16 mouse cellular contexts compared by ENCODE assay signal in genomic region chr8:70764676-70765075, GRCm38 (mm10). TPM values are rescaled to one million over a fixed set of nuclear protein-coding genes. Genes with fewer than 3 reads are reported as not detected.
A peak's percentile ranks its signal among the peaks of the same experiment; 100 is the strongest.
DNase-seq lines count a peak whose midpoint lies in the region; ATAC-seq lines count a peak whose summit lies in the region.
"Had no signal": no experiment of that assay in that cellular context is flagged by ENCODE, and none has a peak within 500 bp of the region (broad histone marks: within the 10 kb centered on the region; RNA-seq: fewer than 3 reads in every experiment).

No protein-coding gene starts in this region.

- H3K4me2 ChIP-seq in intestine, embryonic 15.5 days (replicated peaks), result peak overlapping the region; percentile 94
- 0 out of 2 replicates have a peak overlapping the region, but pooled peaks have one; percentile 90 for H3K4me2 ChIP-seq in stomach, embryonic 14.5 days (replicated peaks; ENCODE audit: low read depth, low read length)
- no peak overlapping the region for H3K4me2 ChIP-seq in hindbrain, embryonic 11.5 days (replicated peaks; ENCODE audit: low read depth, low read length)

- H3K4me1 ChIP-seq in intestine, embryonic 15.5 days (replicated peaks), result peaks cover 50% of the 10 kb centered on the region
- H3K4me1 ChIP-seq in stomach, embryonic 14.5 days (ENCODE audit: control insufficient read depth, insufficient read depth, low read length), result peaks cover 16% of the 10 kb centered on the region; the same call in 1 of the 2 replicates
- peaks cover 10% of the 10 kb centered on the region for H3K4me1 ChIP-seq in hindbrain, embryonic 11.5 days (replicated peaks; ENCODE audit: control insufficient read depth, insufficient read depth, low read length)

- peak; percentile 13 for DNase-seq in adrenal gland, adult 2 months
- DNase-seq in adrenal gland, postnatal 36 days, result no peak
- DNase-seq in kidney, adult 9 months, result peak; percentile 47
- no peak for DNase-seq in kidney, postnatal 14 days
- no peak for DNase-seq in hindbrain, embryonic 11.5 days (ENCODE audit: low spot score)
- DNase-seq in urinary bladder, postnatal 25 days (ENCODE audit: low spot score), result no peak
- DNase-seq: gastrocnemius, postnatal 14 days; kidney, postnatal 36 days; lung, postnatal 14 days; thymus, postnatal 14 days had no signal

- ATAC-seq in intestine, embryonic 15.5 days, result no peak
- ATAC-seq in stomach, embryonic 14.5 days (ENCODE audit: insufficient number of reproducible peaks, insufficient read depth, low FRiP score, low read depth), result no peak
- ATAC-seq in hindbrain, embryonic 11.5 days (ENCODE audit: low FRiP score), result no peak
- ATAC-seq: forebrain, embryonic 16.5 days; hindbrain, embryonic 16.5 days had no signal

- no peaks in the 10 kb centered on the region for H3K9me3 ChIP-seq in intestine, embryonic 15.5 days
- H3K9me3 ChIP-seq in stomach, embryonic 14.5 days (ENCODE audit: control insufficient read depth, low read depth, low read length), result no peaks in the 10 kb centered on the region
- no peaks in the 10 kb centered on the region for H3K9me3 ChIP-seq in hindbrain, embryonic 11.5 days (ENCODE audit: control insufficient read depth, low read length)
- H3K9me3 ChIP-seq: limb, embryonic 12.5 days had no signal

- H3K9ac ChIP-seq in intestine, embryonic 15.5 days, result peak overlapping the region; percentile 28; the same call in 1 of the 2 replicates
- H3K9ac ChIP-seq in stomach, embryonic 14.5 days (replicated peaks; ENCODE audit: low read depth, low read length), result no peak overlapping the region
- no peak overlapping the region for H3K9ac ChIP-seq in hindbrain, embryonic 11.5 days (ENCODE audit: low read depth, low read length)

- peaks cover 19% of the 10 kb centered on the region for H3K36me3 ChIP-seq in intestine, embryonic 15.5 days
- peaks cover 10% of the 10 kb centered on the region for H3K36me3 ChIP-seq in stomach, embryonic 14.5 days (ENCODE audit: control insufficient read depth, insufficient read depth, low read length)
- H3K36me3 ChIP-seq in hindbrain, embryonic 11.5 days (ENCODE audit: control insufficient read depth, insufficient read depth, low read length), result no peaks in the 10 kb centered on the region

- H3K4me3 ChIP-seq in intestine, embryonic 15.5 days (replicated peaks), result peak overlapping the region; percentile 56
- H3K4me3 ChIP-seq in stomach, embryonic 14.5 days (ENCODE audit: low read depth, low read length), result no peak overlapping the region
- no peak overlapping the region for H3K4me3 ChIP-seq in hindbrain, embryonic 11.5 days (ENCODE audit: low read depth, low read length)
- H3K4me3 ChIP-seq: limb, embryonic 12.5 days had no signal

- H3K27me3 ChIP-seq in intestine, embryonic 15.5 days (replicated peaks), result no peaks in the 10 kb centered on the region
- no peaks in the 10 kb centered on the region for H3K27me3 ChIP-seq in stomach, embryonic 14.5 days (ENCODE audit: control insufficient read depth, insufficient read depth, low read length)
- no peaks in the 10 kb centered on the region for H3K27me3 ChIP-seq in hindbrain, embryonic 11.5 days (ENCODE audit: control insufficient read depth, insufficient read depth, low read length)
- H3K27me3 ChIP-seq: CH12.LX; limb, embryonic 12.5 days had no signal

- 80% methylated on average over 13 of the region's 13 CpGs for WGBS in intestine, embryonic 15.5 days
- WGBS in stomach, embryonic 14.5 days, result 83% methylated on average over 13 of the region's 13 CpGs
- WGBS in hindbrain, embryonic 11.5 days, result 96% methylated on average over 13 of the region's 13 CpGs

- peak overlapping the region; percentile 89 for H3K27ac ChIP-seq in intestine, embryonic 15.5 days
- peak overlapping the region; percentile 58; the same call in 1 of the 2 replicates for H3K27ac ChIP-seq in stomach, embryonic 14.5 days (ENCODE audit: low read length)
- no peak overlapping the region for H3K27ac ChIP-seq in hindbrain, embryonic 11.5 days (ENCODE audit: low read depth, low read length)
- H3K27ac ChIP-seq: limb, embryonic 12.5 days had no signal

RNA-seq across cellular contexts. Expression of gene Mpv17l2, which starts 3.9 kb away (rescaled TPM):
- total RNA-seq in adrenal gland, adult 2 months (2021), result 100 to 1,000 TPM; 108 to 132 TPM
- 359 and 417 TPM in 2 replicates for polyA plus RNA-seq in adrenal gland, adult 2 months (2012; rRNA removed)
- total RNA-seq in adrenal gland, postnatal 36 days (2021), result 100 to 1,000 TPM; 119 to 155 TPM
- polyA plus RNA-seq in intestine, embryonic 15.5 days (2015; fragmentation: Nextera tagmentation; extraction: Ambion mirVana), result 59.1 and 72.6 TPM in 2 replicates
- polyA plus RNA-seq in stomach, embryonic 14.5 days (2014; fragmentation: Nextera tagmentation; extraction: Ambion mirVana), result 42.8 and 43.1 TPM in 2 replicates
- polyA plus RNA-seq in hindbrain, embryonic 11.5 days (2014; fragmentation: Nextera tagmentation; extraction: Ambion mirVana), result 38.7 and 40.6 TPM in 2 replicates

RNA-seq across cellular contexts. Expression of gene Rab3a, which starts 10.2 kb away (rescaled TPM):
- 10 to 100 TPM; 49.1 to 85.5 TPM for total RNA-seq in adrenal gland, adult 2 months (2021)
- polyA plus RNA-seq in adrenal gland, adult 2 months (2012; rRNA removed), result 141 and 152 TPM in 2 replicates
- 10 to 100 TPM; 68.6 to 78.2 TPM for total RNA-seq in adrenal gland, postnatal 36 days (2021)
- polyA plus RNA-seq in intestine, embryonic 15.5 days (2015; fragmentation: Nextera tagmentation; extraction: Ambion mirVana), result 24.0 and 26.0 TPM in 2 replicates
- polyA plus RNA-seq in stomach, embryonic 14.5 days (2014; fragmentation: Nextera tagmentation; extraction: Ambion mirVana), result 27.0 and 28.7 TPM in 2 replicates
- 91.5 and 94.3 TPM in 2 replicates for polyA plus RNA-seq in hindbrain, embryonic 11.5 days (2014; fragmentation: Nextera tagmentation; extraction: Ambion mirVana)

RNA-seq across cellular contexts. Expression of gene Pik3r2, which starts 11.8 kb away (rescaled TPM):
- total RNA-seq in adrenal gland, adult 2 months (2021), result 10 to 100 TPM; 37.2 to 49.0 TPM
- polyA plus RNA-seq in adrenal gland, adult 2 months (2012; rRNA removed), result 296 and 305 TPM in 2 replicates
- total RNA-seq in adrenal gland, postnatal 36 days (2021), result 10 to 100 TPM; 35.6 to 51.5 TPM
- 53.1 and 55.3 TPM in 2 replicates for polyA plus RNA-seq in intestine, embryonic 15.5 days (2015; fragmentation: Nextera tagmentation; extraction: Ambion mirVana)
- 44.5 and 45.1 TPM in 2 replicates for polyA plus RNA-seq in stomach, embryonic 14.5 days (2014; fragmentation: Nextera tagmentation; extraction: Ambion mirVana)
- polyA plus RNA-seq in hindbrain, embryonic 11.5 days (2014; fragmentation: Nextera tagmentation; extraction: Ambion mirVana), result 31.5 and 36.5 TPM in 2 replicates

RNA-seq across cellular contexts. Expression of gene Mast3, which starts 40.2 kb away (rescaled TPM):
- total RNA-seq in adrenal gland, adult 2 months (2021), result 10 to 100 TPM; 18.9 to 20.5 TPM
- polyA plus RNA-seq in adrenal gland, adult 2 months (2012; rRNA removed), result 91.5 and 91.7 TPM in 2 replicates
- 10 to 100 TPM; 16.8 to 19.0 TPM for total RNA-seq in adrenal gland, postnatal 36 days (2021)
- 13.2 and 16.8 TPM in 2 replicates for polyA plus RNA-seq in intestine, embryonic 15.5 days (2015; fragmentation: Nextera tagmentation; extraction: Ambion mirVana)
- 10.7 and 13.2 TPM in 2 replicates for polyA plus RNA-seq in stomach, embryonic 14.5 days (2014; fragmentation: Nextera tagmentation; extraction: Ambion mirVana)
- 11.2 and 12.3 TPM in 2 replicates for polyA plus RNA-seq in hindbrain, embryonic 11.5 days (2014; fragmentation: Nextera tagmentation; extraction: Ambion mirVana)

RNA-seq across cellular contexts. Expression of gene Pde4c, which starts 41.2 kb away (rescaled TPM):
- 1 to 10 TPM in 1 of 2 experiments, under 1 TPM in 1; 0.76 to 1.0 TPM for total RNA-seq in adrenal gland, adult 2 months (2021)
- polyA plus RNA-seq in adrenal gland, adult 2 months (2012; rRNA removed), result 2.9 and 3.3 TPM in 2 replicates
- 1 to 10 TPM in 1 of 2 experiments, under 1 TPM in 1; 0.33 to 1.2 TPM for total RNA-seq in adrenal gland, postnatal 36 days (2021)
- polyA plus RNA-seq in intestine, embryonic 15.5 days (2015; fragmentation: Nextera tagmentation; extraction: Ambion mirVana), result 0.21 and 0.53 TPM in 2 replicates
- polyA plus RNA-seq in stomach, embryonic 14.5 days (2014; fragmentation: Nextera tagmentation; extraction: Ambion mirVana), result 0.29 and 0.32 TPM in 2 replicates
- 0.09 TPM in 1 of 2 replicates, not detected in the other for polyA plus RNA-seq in hindbrain, embryonic 11.5 days (2014; fragmentation: Nextera tagmentation; extraction: Ambion mirVana)

Comparison
In these comparisons a context has a peak if more than half of its experiments do, and no peak if none do; other contexts are left out.
1. DNase-seq: peak in adrenal gland, adult 2 months (single experiment) and kidney, adult 9 months (single experiment); none in adrenal gland, postnatal 36 days (0 of 2), kidney, postnatal 14 days (single experiment), hindbrain, embryonic 11.5 days (single experiment) and urinary bladder, postnatal 25 days (single experiment).